Mouse (Mus musculus): ENCODE measurements around the gene Ttyh3.

DNA sequence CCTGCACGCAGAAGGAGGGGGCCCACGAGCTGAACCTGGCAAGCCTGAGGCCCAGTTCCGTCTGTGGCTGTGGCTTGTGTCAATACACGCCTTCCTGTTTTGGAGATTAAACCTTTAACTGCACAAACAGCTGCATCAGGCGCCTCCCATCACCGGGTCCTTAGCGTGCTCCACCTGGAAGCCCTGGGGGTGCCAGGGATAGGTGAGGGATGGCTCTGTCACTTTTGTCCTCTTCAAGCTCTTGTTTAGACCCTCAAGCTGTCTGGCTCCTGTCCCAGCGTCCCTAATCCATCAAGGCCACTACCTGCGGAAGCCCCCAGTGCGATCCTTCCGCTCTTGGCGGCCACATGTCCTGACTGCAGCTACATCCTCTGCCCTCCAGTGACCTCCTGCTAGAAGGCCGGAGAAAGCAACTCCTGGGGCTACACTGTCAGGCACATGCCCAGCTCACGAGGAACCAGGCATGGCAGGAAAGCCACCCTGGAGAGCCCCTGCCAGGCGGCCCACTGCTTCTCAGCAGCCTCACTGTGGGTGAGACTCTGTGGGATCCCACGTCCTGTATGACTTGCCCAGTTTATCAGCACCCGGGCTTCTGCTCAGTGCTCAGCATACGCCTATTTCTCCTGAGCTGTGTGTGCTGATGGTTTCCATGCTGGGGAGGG lies 51.8 kb downstream of the Ttyh3 start:
- TF ChIP-seq CHD2 (IDR thresholded peaks at IDR 0.05; ENCODE audit: low read depth, low read length) (no peak), ZC3H11A (IDR thresholded peaks at IDR 0.05; ENCODE audit: borderline replicate concordance, low read depth, low read length) (no peak), HCFC1 (IDR thresholded peaks at IDR 0.05; ENCODE audit: borderline replicate concordance, insufficient read depth, low read length) (no peak), MAFK (IDR thresholded peaks at IDR 0.05; ENCODE audit: insufficient read depth, low read depth, low read length) (no peak)
